Mouse (Mus musculus) heart, adult 2 months (tissue): ENCODE data around the gene Plekha1.

Experiments used
- CTCF ChIP-seq: fragments of 200-600 bp; IDR thresholded peaks from 2 replicates; pipeline ENCODE4 v1.8.1; 2022; ENCODE audit warnings: antibody characterized with exemption, mild to moderate bottlenecking, moderate library complexity
- EP300 ChIP-seq: fragments of 200-500 bp; IDR thresholded peaks from 2 replicates; pipeline ENCODE4 v1.6.1; 2011; ENCODE audit warnings: low read depth, low read length, control low read depth; ENCODE audit not compliant: insufficient read depth
- POLR2A ChIP-seq: fragments of 200-500 bp; IDR thresholded peaks from 2 replicates; pipeline ENCODE4 v1.6.1; 2011; ENCODE audit warnings: mild to moderate bottlenecking, low read depth, low read length, control low read depth; ENCODE audit not compliant: insufficient read depth

DNA sequence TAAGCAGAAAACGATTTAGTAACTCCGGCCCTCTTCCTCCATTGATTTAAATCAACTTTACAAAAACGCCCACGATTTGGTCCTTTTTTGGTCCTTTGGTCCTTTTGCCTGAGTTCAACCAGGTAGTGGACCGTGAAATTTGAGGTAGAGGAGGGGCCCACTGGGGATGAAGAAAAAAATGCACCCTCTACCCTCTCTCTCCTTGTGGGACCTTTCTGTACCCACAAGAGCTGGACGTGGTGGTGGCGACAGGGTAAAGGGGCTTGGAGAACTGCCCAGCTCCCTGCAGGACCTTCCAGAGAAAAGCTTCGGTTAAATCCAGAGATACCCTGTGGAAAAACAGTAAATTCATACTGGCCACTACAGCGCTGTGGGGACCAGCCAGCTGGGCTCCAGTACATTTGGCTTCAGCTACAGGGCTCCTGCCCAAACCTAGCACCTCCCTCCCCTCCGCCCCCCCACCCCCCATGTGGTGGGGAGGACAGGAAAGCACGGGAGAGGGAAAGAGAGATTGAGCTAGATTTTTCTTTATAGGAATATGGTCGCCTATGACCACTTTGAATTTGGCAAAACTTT is 71.8 kb downstream of the Plekha1 start:
- TF ChIP-seq POLR2A (no peak), CTCF (peak; percentile 30), EP300 (no peak)
